Mouse (Mus musculus) bone marrow macrophage, adult 2 months (primary cell): ENCODE measurements around the gene Timm29.

Experiments
- CTCF ChIP-seq: IDR thresholded peaks from 2 replicates; pipeline ENCODE4 v1.5.1; 2012; ENCODE audit warnings: low read depth, mild to moderate bottlenecking, low read length, moderate library complexity
- POLR2A ChIP-seq: IDR thresholded peaks from 2 replicates; pipeline ENCODE4 v1.6.1; 2012; ENCODE audit warnings: mild to moderate bottlenecking, low read depth, low read length, borderline replicate concordance

DNA sequence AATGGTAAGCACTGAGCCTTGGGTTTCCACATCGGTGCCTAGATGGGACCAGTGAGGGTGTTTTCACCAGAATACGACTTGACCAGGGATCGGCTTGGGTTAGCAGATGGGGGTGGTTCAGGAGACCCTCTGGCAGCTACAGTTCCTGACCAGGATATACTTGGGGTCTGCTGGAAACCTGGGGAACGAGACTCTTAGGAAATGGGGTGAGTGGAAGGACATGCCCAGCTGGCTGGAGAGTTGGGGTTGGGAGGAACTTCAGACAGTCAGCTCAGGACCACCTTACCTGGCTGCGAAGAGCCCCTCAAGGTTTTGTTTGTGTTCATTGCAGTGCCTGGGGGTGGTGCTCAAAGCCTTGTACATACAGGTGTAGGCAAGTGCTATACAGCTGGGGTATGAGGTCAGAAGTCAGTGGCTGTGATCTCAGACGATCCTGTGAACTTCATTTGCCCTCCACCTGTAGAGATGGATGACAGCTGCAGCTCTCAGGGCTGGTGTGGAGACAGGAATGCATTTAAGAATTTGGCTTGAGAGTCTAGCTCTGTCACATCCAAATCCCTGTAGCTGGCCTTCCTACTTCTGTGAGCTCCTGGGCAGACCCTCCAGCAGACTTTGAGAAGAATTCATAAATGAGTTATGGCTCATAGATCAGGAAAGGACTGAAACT, 38.8 kb upstream of the Timm29 start:
- TF ChIP-seq POLR2A (no peak), CTCF (no peak)
